Comparison of ENCODE assay signal across 11 mouse cellular contexts in genomic region chr12:73383179-73383510, GRCm38 (mm10).
A peak's percentile ranks its signal among the peaks of the same experiment; 100 is the strongest.
DNase-seq lines count a peak whose midpoint lies in the region; ATAC-seq and TF ChIP-seq lines count a peak whose summit lies in the region.
"Had no signal": no experiment of that assay in that cellular context is flagged by ENCODE, and none has a peak within 500 bp of the region (broad histone marks: within the 10 kb centered on the region; RNA-seq: fewer than 3 reads in every experiment).

No protein-coding gene starts in this region.

- no peak for ATAC-seq in lung, embryonic 16.5 days (ENCODE audit: low read depth)
- ATAC-seq in embryonic facial prominence, embryonic 13.5 days (ENCODE audit: insufficient number of reproducible peaks, insufficient read depth, low FRiP score, low TSS enrichment, low read depth): no peak
- ATAC-seq in limb, embryonic 15.5 days (ENCODE audit: insufficient number of reproducible peaks, low FRiP score, low TSS enrichment, low read depth): 0 out of 2 replicates have a peak, but pooled peaks have one; percentile 21
- ATAC-seq in megakaryocyte-erythroid progenitor cell, adult 5-6 weeks (replicated peaks; ENCODE audit: low FRiP score, low TSS enrichment, poor library complexity, severe bottlenecking): no peak
- ATAC-seq: forebrain, embryonic 13.5 days had no signal

- H3K36me3 ChIP-seq in lung, embryonic 16.5 days (ENCODE audit: control insufficient read depth, insufficient read depth, low read length): no peaks in the 10 kb centered on the region
- no peaks in the 10 kb centered on the region for H3K36me3 ChIP-seq in embryonic facial prominence, embryonic 13.5 days
- no peaks in the 10 kb centered on the region for H3K36me3 ChIP-seq in limb, embryonic 15.5 days
- H3K36me3 ChIP-seq: liver, embryonic 13.5 days had no signal

- no peak overlapping the region for H3K4me2 ChIP-seq in lung, embryonic 16.5 days (ENCODE audit: low read depth, low read length)
- no peak overlapping the region for H3K4me2 ChIP-seq in embryonic facial prominence, embryonic 13.5 days
- H3K4me2 ChIP-seq in limb, embryonic 15.5 days: no peak overlapping the region
- H3K4me2 ChIP-seq: forebrain, embryonic 13.5 days; liver, embryonic 13.5 days; midbrain, embryonic 11.5 days had no signal

- no peak overlapping the region for H3K4me3 ChIP-seq in lung, embryonic 16.5 days (ENCODE audit: low read length)
- no peak overlapping the region for H3K4me3 ChIP-seq in lung, adult 2 months (replicated peaks; ENCODE audit: extremely low read depth, low read depth, low read length)
- no peak overlapping the region for H3K4me3 ChIP-seq in embryonic facial prominence, embryonic 13.5 days
- no peak overlapping the region for H3K4me3 ChIP-seq in limb, embryonic 15.5 days
- H3K4me3 ChIP-seq: forebrain, embryonic 13.5 days; liver, embryonic 13.5 days had no signal

- H3K27ac ChIP-seq in lung, embryonic 16.5 days (ENCODE audit: low read length): 0 out of 2 replicates have a peak overlapping the region, but pooled peaks have one; percentile 15
- peak overlapping the region; percentile 55; the same call in 1 of the 2 replicates for H3K27ac ChIP-seq in embryonic facial prominence, embryonic 13.5 days
- peak overlapping the region; percentile 34; the same call in 1 of the 2 replicates for H3K27ac ChIP-seq in limb, embryonic 15.5 days
- H3K27ac ChIP-seq: forebrain, embryonic 13.5 days; liver, embryonic 13.5 days had no signal

- WGBS in lung, embryonic 16.5 days: 63% methylated on average over 5 of the region's 5 CpGs
- WGBS in lung, adult 2 months: 64% methylated on average over 5 of the region's 5 CpGs
- 74% methylated on average over 5 of the region's 5 CpGs for WGBS in embryonic facial prominence, embryonic 13.5 days
- WGBS in limb, embryonic 15.5 days: 50% methylated on average over 5 of the region's 5 CpGs

- DNase-seq in lung, adult 2 months: no peak
- peak; percentile 48 for DNase-seq in kidney, adult 18-20 months
- DNase-seq in cerebellum, adult 9-11 months: no peak
- DNase-seq: cerebellum, postnatal 25 days; liver, embryonic 13.5 days had no signal

- TF ChIP-seq CTCF in lung, adult 2 months (IDR thresholded peaks at IDR 0.05; ENCODE audit: insufficient read depth, low read length): no peak

- H3K9ac ChIP-seq in lung, embryonic 16.5 days (ENCODE audit: low read length): no peak overlapping the region
- H3K9ac ChIP-seq in embryonic facial prominence, embryonic 13.5 days: no peak overlapping the region
- no peak overlapping the region for H3K9ac ChIP-seq in limb, embryonic 15.5 days
- H3K9ac ChIP-seq: forebrain, embryonic 13.5 days; liver, embryonic 13.5 days had no signal

- no peaks in the 10 kb centered on the region for H3K27me3 ChIP-seq in lung, embryonic 16.5 days (ENCODE audit: control insufficient read depth, insufficient read depth, low read depth, low read length)
- no peaks in the 10 kb centered on the region for H3K27me3 ChIP-seq in embryonic facial prominence, embryonic 13.5 days
- H3K27me3 ChIP-seq in limb, embryonic 15.5 days: no peaks in the 10 kb centered on the region
- H3K27me3 ChIP-seq: forebrain, embryonic 13.5 days; liver, embryonic 13.5 days had no signal

- TF ChIP-seq POLR2A in lung, adult 2 months (IDR thresholded peaks at IDR 0.05; ENCODE audit: borderline replicate concordance, extremely low read depth, low read depth, low read length): no peak

- H3K4me1 ChIP-seq in lung, embryonic 16.5 days (replicated peaks; ENCODE audit: control insufficient read depth, insufficient read depth, low read length): peaks cover 3% of the 10 kb centered on the region; the same call in 1 of the 2 replicates
- peaks cover 20% of the 10 kb centered on the region for H3K4me1 ChIP-seq in lung, adult 2 months (ENCODE audit: control insufficient read depth, insufficient read depth, low read length)
- H3K4me1 ChIP-seq in embryonic facial prominence, embryonic 13.5 days: peaks cover 41% of the 10 kb centered on the region
- peaks cover 47% of the 10 kb centered on the region for H3K4me1 ChIP-seq in limb, embryonic 15.5 days
- H3K4me1 ChIP-seq: forebrain, embryonic 13.5 days had no signal

- no peaks in the 10 kb centered on the region for H3K9me3 ChIP-seq in lung, embryonic 16.5 days (ENCODE audit: control insufficient read depth, low read length)
- H3K9me3 ChIP-seq in embryonic facial prominence, embryonic 13.5 days: no peaks in the 10 kb centered on the region
- H3K9me3 ChIP-seq in limb, embryonic 15.5 days: no peaks in the 10 kb centered on the region
- H3K9me3 ChIP-seq: forebrain, embryonic 13.5 days; liver, embryonic 13.5 days had no signal
